Mouse (Mus musculus): Measurements from ENCODE around the gene Zc3h7a.
A peak's percentile ranks its signal among the peaks of the same experiment; 100 is the strongest.
"Not testable (repeated sequence)": the region's sequence is repeated elsewhere in the genome, so short reads cannot be mapped to it uniquely, and the experiment has no call there.

Zc3h7a gene

DNA sequence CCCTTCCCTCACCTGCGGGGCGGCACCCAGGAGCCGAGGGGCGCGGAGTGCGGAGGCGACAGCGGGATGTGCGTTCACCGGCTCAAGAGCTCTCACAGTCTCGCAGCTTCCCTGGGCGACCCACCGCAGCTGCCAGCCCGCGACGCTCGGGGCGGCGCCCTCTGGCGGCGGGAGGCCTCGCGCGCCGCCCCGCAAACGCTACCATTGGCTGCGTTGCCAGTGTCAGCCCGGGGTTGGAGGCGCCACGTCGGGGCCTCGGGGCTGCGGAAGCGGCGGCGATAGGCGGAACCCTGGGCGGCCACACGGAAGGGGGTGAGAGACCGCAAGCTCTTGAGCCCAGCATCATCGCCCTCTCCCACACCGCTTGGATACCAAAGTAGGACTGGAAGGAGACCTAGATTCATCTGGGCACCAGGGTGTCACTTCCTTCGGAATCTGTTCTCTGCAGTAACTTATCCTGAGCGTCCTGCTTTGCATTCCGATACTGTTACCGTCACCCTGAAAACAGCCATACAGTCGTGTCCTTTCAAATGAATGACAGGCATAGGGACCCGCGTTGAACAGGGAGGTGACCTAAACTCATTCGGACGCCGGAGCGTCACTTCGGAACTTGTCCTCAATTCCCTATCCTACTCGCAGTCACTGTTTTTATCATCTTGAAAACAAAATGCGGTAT, at the start of gene Zc3h7a:
Gene Zc3h7a (minus strand): TSS at position 186 of the 676 bp plus-strand sequence.
- DNase-seq (ENCODE audit: low spot score in 2 of 2) = peak; percentile 68 to 87

- DNase-seq (ENCODE audit: low spot score in 2 of 2) = no peak
Observed at GRCm38 (mm10) chr16:11217801-11218200, 41.6 kb upstream of the Zc3h7a start.

GRCm38 (mm10) chr16:11203600-11204390, 27.6 kb upstream of the Zc3h7a start:
- DNase-seq (ENCODE audit: low spot score in 2 of 2) = no peak

- peak; percentile 81 to 86 for DNase-seq (ENCODE audit: low spot score in 2 of 2)
Observed at GRCm38 (mm10) chr16:11202571-11203554, 26.7 kb upstream of the Zc3h7a start, which contains the start of gene Rsl1d1. Rsl1d1 (minus strand) TSS chr16:11203331.

DNA sequence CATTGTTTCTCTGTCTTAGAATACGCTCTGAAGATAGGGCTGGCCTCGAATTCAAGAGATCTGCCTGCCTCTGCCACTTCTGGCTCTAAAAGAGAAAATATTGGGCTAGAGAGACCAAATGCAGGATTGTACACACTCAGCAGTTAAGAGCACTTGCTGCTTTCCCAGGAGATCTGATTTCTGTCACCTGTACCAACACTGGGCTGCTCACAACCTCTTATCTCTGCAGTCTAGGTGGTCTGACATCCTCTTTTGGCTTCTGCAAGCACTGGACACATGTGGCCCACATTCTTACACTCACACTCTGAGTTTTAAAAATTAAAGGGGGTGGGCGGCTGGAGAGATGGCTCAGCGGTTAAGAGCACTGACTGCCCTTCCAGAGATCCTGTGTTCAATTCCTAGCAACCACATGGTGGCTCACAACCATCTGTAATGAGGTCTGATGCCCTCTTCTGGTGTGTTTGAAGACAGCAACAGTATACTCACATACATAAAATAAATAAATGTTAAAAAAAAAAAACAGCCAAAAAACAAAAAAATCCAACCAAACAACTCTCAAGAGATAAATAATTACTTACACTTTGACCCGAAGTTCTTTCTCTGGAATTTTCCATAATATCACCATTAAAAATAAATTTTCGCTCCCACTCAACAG, 25.7 kb upstream of the Zc3h7a start:
- DNase-seq (ENCODE audit: low spot score in 2 of 2) = no peak

GRCm38 (mm10) chr16:11200247-11200646, 24.1 kb upstream of the Zc3h7a start:
- no peak for DNase-seq (ENCODE audit: low spot score in 2 of 2)

DNA sequence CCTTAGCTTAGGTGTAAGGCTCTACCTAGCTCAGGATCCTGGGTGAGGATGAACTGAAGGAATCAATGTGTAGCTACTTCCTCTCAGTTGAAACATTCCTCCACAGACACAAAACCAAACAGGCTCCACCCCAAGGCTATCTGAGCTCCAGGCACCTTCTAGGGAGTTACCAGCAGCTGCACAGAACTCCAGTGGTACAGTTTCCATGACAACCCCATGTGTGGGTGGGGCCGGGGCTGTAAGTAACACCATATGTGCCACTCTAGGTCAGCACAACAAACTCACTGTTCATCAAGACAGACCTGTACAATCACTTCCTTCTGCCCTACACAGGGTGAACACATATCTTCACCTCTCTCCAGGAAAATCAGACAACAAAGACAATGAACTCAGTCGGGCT, 22.3 kb upstream of the Zc3h7a start:
- DNase-seq (ENCODE audit: low spot score in 2 of 2) = no peak

- no peak for DNase-seq (ENCODE audit: low spot score in 2 of 2)
Observed at GRCm38 (mm10) chr16:11197052-11197451, 20.9 kb upstream of the Zc3h7a start.

GRCm38 (mm10) chr16:11193231-11193630, 17.0 kb upstream of the Zc3h7a start:
- DNase-seq (ENCODE audit: low spot score in 2 of 2) = no peak

DNA sequence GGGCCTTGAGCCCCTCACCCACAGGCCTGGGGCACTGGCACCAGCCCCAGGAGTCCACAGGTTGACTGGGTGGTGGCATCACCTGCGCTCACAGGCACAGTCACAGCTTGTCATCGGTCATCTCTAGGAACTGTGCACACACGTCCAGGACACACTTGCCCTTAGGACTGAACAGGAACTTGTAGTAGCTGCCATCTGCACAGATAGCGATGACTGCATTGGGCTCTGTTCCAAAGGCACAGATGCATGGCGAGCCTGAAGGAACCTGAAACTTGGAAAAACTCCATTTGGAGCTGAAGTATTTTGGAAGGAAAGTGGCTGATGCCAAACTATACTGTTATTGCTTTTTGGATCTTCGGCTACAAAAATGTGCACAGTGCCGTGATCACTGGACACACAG, 14.0 kb upstream of the Zc3h7a start:
- DNase-seq (ENCODE audit: low spot score in 2 of 2) = peak in 1 of 2 experiments; percentile 8

- DNase-seq (ENCODE audit: low spot score in 2 of 2) = no peak
Observed at GRCm38 (mm10) chr16:11177404-11177803, 1.2 kb upstream of the Zc3h7a start.

GRCm38 (mm10) chr16:11176884-11177244, 671 bp upstream of the Zc3h7a start:
- DNase-seq (ENCODE audit: low spot score in 2 of 2) = no peak

DNA sequence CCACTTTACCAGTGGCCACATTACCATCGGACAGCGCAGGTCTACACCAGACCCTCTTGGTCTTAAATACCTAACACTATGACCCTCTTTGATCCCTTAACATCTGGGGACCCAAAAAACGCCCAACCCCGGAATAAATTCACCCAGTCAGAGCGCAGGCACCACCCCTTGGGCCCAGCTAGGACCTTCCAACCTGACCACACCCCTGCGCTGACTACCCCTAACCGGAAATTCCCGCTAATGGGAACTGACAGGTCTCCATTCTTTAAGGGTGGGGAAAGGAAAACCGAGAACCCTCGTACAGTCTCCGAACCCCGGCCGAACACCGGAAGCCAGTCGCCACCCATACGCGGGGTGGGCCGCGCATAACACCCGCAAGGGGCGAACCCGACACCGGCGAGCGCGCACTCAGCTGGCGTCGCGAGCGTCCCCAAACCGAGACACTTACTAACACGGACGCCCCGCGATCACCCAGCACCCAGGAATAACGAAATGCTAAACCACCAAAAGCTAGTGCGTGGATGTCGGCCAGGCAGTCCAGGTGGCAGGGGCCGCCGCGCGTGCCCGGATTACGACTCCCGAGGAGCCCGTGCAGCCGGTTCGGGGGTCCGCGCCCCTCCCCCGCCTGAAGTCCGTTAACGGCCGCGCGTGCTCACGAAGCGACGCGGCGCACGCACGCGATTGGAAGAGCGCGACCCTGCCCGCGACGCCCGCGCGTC, 545 bp downstream of the Zc3h7a start:
- DNase-seq (ENCODE audit: low spot score in 2 of 2) = peak in 1 of 2 experiments; percentile 25

DNA sequence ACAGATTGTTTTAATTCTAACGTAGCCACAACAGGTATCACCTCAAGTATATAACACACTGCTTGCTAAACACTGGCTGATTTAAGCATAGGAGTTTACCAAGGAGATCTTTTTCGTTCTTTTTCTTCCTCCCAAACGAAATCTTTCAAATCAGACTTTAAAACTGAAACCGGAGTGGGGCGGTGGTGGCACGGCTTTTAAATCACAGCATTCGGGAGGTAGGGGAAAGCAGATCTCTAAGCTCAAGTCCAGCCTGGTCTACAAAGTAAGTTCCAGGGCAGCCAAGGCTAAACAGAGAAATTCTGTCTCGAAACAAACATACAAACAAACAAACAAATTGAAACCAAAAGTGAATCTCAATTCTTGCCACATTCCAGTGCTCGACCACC, 1.1 kb downstream of the Zc3h7a start:
- DNase-seq (ENCODE audit: low spot score in 2 of 2) = no peak

DNA sequence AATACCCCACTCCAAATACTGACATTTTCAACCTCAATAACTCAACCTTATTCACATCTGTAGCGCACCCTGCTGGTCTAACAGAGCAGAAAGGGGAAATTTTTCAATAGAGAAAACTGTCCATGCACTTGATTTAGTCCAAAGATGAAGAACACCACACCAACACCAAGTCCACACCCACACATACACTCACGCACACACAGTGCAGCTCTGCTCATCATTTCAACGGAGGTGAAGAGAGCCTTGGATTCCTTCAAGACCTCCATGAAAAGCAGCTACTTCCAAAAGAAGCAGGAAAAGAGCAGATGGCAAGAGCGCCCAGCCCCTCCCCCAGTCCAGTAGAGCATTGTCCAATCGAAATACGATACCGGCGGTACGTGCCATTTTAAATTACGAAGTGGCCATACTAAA, 1.5 kb downstream of the Zc3h7a start:
- DNase-seq (ENCODE audit: low spot score in 2 of 2) = peak in 1 of 2 experiments; percentile 50

DNA sequence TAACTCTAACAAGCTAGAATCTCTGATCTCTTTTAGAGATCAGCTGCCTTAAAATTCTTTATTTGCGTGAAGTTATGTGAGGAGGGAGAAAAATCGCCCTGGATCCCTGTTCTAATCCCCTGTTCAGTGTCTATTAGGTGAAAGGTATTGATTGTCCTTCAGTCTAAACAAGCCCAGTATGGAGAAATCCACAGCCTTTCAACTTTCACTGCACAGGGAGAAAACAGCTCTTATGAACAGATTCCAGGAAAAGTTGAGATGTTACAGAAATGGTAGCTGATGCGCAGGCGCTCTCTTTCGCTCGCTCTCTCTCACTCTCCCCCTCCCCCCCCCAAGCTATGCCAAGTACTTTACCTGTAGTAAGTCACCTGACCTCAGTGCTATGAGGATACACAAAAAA, 4.5 kb downstream of the Zc3h7a start:
- DNase-seq (ENCODE audit: low spot score in 2 of 2) = no peak

GRCm38 (mm10) chr16:11166431-11166830, 9.8 kb downstream of the Zc3h7a start:
- DNase-seq (ENCODE audit: low spot score in 2 of 2) = no peak

DNA sequence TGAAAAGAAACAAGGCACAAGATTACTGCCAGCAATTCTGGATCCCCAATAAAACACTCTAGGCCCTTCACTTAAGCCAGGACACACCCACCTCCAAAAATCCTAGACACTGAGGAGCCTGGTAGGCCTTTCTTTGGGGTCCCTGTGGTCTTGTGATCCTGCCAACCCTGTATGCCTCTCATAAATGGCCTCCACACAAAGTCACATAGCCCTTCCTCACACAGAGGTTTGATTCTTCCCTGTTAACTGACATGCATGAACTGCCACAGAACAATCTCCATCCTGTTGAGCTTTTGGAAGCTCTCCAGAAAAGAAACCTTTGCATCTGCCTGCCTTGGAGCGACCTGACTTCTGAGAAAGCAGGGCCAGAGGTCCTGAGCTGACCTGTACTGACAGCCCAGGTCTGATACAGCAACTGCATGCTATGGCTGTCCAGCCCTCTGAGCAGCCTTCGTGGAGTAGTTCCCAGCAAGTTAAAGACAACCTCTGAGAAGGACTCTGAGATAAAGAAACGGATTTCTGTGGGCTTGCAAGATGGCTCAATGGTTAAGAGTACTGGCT, 11.4 kb downstream of the Zc3h7a start:
- DNase-seq (ENCODE audit: low spot score in 2 of 2) = no peak

DNA sequence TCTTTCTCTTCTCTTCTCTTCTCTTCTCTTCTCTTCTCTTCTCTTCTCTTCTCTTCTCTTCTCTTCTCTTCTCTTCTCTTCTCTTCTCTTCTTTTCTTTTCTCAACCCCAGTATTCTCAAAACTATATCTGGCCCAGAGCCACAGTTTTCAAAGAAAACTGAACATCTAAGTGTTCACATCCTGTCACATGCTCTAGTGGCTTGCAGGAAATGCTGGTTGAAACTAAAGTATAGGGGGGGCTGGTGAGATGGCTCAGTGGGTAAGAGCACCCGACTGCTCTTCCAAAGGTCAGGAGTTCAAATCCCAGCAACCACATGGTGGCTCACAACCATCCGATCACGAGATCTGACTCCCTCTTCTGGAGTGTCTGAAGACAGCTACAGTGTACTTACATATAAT, 18.5 kb downstream of the Zc3h7a start:
- DNase-seq (ENCODE audit: low spot score in 2 of 2) = not testable (repeated sequence)

DNA sequence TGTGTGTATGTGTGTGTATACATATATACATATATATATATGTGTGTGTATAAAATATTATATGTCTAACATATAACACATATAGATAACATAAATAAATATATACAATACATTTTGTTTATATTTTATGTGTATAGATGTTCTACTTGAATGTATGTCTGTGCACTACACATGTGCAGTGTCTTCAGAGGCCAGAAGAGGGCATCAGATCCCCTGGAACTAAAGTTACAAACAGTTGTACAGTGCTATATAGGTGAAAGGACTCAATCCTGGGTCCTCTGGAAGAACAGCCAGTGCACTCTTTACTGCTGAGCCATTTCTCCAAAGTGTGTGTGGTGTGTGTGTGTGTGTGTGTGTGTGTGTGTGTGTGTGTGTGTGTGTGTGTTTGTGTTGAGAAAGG, 21.7 kb downstream of the Zc3h7a start:
- DNase-seq (ENCODE audit: low spot score in 2 of 2) = no peak

All from cerebellum, postnatal 4 days (tissue).